Mouse (Mus musculus) adrenal gland, adult 10 weeks (tissue): ENCODE results near the gene Shbg. TPM values are rescaled to one million over a fixed set of nuclear protein-coding genes. Genes with fewer than 3 reads are reported as not detected.

Experiments
- polyA plus RNA-seq: library from polyadenylated mRNA; stranded (reverse); fragments of 350-450 nt; fragmentation: Illumina TruSeq; extraction: RNeasy Lipid Tissue Mini Kit (QIAGEN cat#74804); gene quantifications from one replicate; pipeline ENCODE4 v1.2.3, GENCODE M21; 2014; ENCODE audit warnings: low read depth, low replicate concordance

Gene Shbg
- not detected for polyA plus RNA-seq

GRCm38 (mm10) chr11:69617805-69618204 lies at the start of gene Shbg:
Shbg (minus strand) TSS chr11:69617905.

GRCm38 (mm10) chr11:69665961-69666664 lies 48.4 kb upstream of the Shbg start, which contains the start of gene Cd68:
Cd68 (minus strand) TSS chr11:69666153.

GRCm38 (mm10) chr11:69662213-69662966 lies 44.7 kb upstream of the Shbg start, which contains the start of gene Mpdu1:
Mpdu1 (minus strand) TSS chr11:69662642.

GRCm38 (mm10) chr11:69655264-69656064 lies 37.8 kb upstream of the Shbg start, which contains the start of gene Sox15:
Sox15 (plus strand) TSS chr11:69655314.

GRCm38 (mm10) chr11:69632284-69633089 lies 14.8 kb upstream of the Shbg start, which contains the start of gene Fxr2:
Fxr2 (plus strand) TSS chr11:69632990.

GRCm38 (mm10) chr11:69621571-69622268 lies 4.0 kb upstream of the Shbg start, which contains the start of gene Sat2:
Sat2 (plus strand) TSS chr11:69622024.

GRCm38 (mm10) chr11:69605726-69606490 lies 11.8 kb downstream of the Shbg start, which contains the start of gene Atp1b2:
Atp1b2 (minus strand) TSS chr11:69605942.

GRCm38 (mm10) chr11:69580091-69580514 lies 37.6 kb downstream of the Shbg start, which contains the start of the genes Wrap53 and Trp53:
Wrap53 (minus strand) TSS chr11:69580255.
Trp53 (plus strand) TSS chr11:69580359.

Other genes starting within 250 kb of the Shbg start
- 10.1 TPM for gene Chd3, start 248.5 kb downstream of the Shbg start, polyA plus RNA-seq
- 7.9 TPM for gene Naa38, start 222.4 kb downstream of the Shbg start, polyA plus RNA-seq
- gene Cyb5d1, start 222.3 kb downstream of the Shbg start, polyA plus RNA-seq = 62.7 TPM
- 1.5 TPM for gene Tmem88, start 219.7 kb downstream of the Shbg start, polyA plus RNA-seq
- gene Kdm6b, start 204.2 kb downstream of the Shbg start, polyA plus RNA-seq = 3.8 TPM
- gene Dnah2, start 68.8 kb downstream of the Shbg start, polyA plus RNA-seq = not detected
- 0.29 TPM for gene Efnb3, start 57.7 kb downstream of the Shbg start, polyA plus RNA-seq
- 1.6 TPM for gene Wrap53, start 37.6 kb downstream of the Shbg start, polyA plus RNA-seq
- gene Trp53, start 37.5 kb downstream of the Shbg start, polyA plus RNA-seq = 8.5 TPM
- 31.6 TPM for gene Atp1b2, start 12.0 kb downstream of the Shbg start, polyA plus RNA-seq
- 2.8 TPM for gene Sat2, start 4.1 kb upstream of the Shbg start, polyA plus RNA-seq
- gene Fxr2, start 15.1 kb upstream of the Shbg start, polyA plus RNA-seq = 14.5 TPM
- not detected for gene Sox15, start 37.4 kb upstream of the Shbg start, polyA plus RNA-seq
- gene Mpdu1, start 44.7 kb upstream of the Shbg start, polyA plus RNA-seq = 23.0 TPM
- 4.0 TPM for gene Cd68, start 48.2 kb upstream of the Shbg start, polyA plus RNA-seq
- gene Eif4a1, start 54.5 kb upstream of the Shbg start, polyA plus RNA-seq = 617 TPM
- 56.8 TPM for gene Senp3, start 64.2 kb upstream of the Shbg start, polyA plus RNA-seq
- 8.3 TPM for gene Tnfsf13, start 67.9 kb upstream of the Shbg start, polyA plus RNA-seq
- 2.2 TPM for gene Tnfsf12, start 77.9 kb upstream of the Shbg start, polyA plus RNA-seq
- 1.6 TPM for gene Tnfsfm13, start 78.2 kb upstream of the Shbg start, polyA plus RNA-seq
- 37.7 TPM for gene Polr2a, start 140.7 kb upstream of the Shbg start, polyA plus RNA-seq
- gene Slc35g3, start 144.1 kb upstream of the Shbg start, polyA plus RNA-seq = not detected
- 35.4 TPM for gene Zbtb4, start 148.0 kb upstream of the Shbg start, polyA plus RNA-seq
- 1.3 TPM for gene Chrnb1, start 178.0 kb upstream of the Shbg start, polyA plus RNA-seq
- gene Fgf11, start 184.0 kb upstream of the Shbg start, polyA plus RNA-seq = 5.0 TPM
- not detected for gene Tmem102, start 187.7 kb upstream of the Shbg start, polyA plus RNA-seq
- gene Gm39566, start 197.4 kb upstream of the Shbg start, polyA plus RNA-seq = not detected
- gene Spem2, start 200.6 kb upstream of the Shbg start, polyA plus RNA-seq = not detected
- not detected for gene Spem1, start 204.3 kb upstream of the Shbg start, polyA plus RNA-seq
- 1.5 TPM for gene Nlgn2, start 219.9 kb upstream of the Shbg start, polyA plus RNA-seq
- 24.3 TPM for gene Tmem256, start 220.6 kb upstream of the Shbg start, polyA plus RNA-seq
- gene Plscr3, start 228.5 kb upstream of the Shbg start, polyA plus RNA-seq = 1.6 TPM
- gene Tnk1, start 240.8 kb upstream of the Shbg start, polyA plus RNA-seq = not detected